Mouse (Mus musculus): ENCODE results near the gene Zfp934.
"Not testable (repeated sequence)": the region's sequence is repeated elsewhere in the genome, so short reads cannot be mapped to it uniquely, and the experiment has no call there.

The Zfp934 gene

DNA sequence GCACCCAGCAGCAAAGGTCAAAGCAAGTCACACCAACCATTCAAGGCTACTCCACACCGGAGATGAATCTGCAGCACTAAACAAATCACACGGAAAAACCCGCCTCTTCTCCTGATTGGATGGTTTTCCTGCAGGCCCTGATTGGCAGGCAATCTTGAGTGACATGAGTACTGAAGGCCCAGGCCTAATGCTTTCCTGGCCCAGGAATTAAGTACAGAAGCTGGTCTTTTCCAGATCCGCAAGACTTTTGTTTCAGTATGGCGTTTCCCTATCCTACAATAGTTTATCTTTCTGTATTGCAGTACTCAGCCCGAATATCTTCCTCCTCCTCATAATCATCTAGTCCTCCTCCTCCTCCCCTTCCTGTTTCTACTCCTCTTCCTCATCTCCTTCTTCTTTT lies at the start of gene Zfp934:
Gene Zfp934, minus strand, starts transcription at position 101 of the 400 bp plus-strand sequence.
- DNase-seq (ENCODE audit: low spot score in 2 of 2), result not testable (repeated sequence)

DNA sequence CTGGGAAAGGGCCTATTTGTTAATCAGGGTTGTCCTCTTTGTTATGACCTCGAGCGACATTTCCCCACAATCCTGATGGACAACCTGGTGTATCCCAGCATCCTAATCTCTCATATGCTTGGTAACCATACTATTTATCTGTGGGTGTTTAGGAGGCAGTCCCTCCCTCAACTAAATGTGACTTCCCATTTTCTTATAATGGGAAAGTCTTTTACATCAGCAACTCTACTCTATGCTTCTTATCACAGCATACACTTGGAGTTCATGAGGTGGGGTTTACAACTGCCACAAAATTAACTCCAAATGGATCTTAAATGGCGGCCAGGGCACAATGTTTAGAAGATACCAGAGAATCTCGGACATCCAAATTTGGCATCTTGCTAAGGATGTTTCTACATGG lies 46.5 kb upstream of the Zfp934 start:
- DNase-seq (ENCODE audit: low spot score in 2 of 2), result not testable (repeated sequence)

DNA sequence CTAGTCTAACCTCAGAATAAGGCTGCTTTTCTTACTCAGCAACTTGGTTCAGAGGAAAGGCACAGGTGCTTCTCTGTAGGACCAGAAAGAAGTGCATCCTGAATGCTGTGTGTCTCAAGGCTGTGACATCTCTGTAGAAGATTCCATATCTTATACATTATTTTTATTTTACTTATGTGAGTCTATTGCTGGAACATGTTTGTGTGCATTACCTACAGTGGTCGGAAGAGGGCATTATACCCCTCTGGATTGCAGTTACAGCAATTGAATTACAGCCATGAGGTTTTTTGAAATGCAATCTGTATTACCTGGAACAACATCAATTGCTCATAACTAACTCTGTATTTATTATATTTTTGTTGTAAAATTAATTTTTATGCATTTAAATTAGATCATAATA lies 9.3 kb downstream of the Zfp934 start:
- DNase-seq (ENCODE audit: low spot score in 2 of 2), result peak in 1 of 2 experiments; percentile 3

DNA sequence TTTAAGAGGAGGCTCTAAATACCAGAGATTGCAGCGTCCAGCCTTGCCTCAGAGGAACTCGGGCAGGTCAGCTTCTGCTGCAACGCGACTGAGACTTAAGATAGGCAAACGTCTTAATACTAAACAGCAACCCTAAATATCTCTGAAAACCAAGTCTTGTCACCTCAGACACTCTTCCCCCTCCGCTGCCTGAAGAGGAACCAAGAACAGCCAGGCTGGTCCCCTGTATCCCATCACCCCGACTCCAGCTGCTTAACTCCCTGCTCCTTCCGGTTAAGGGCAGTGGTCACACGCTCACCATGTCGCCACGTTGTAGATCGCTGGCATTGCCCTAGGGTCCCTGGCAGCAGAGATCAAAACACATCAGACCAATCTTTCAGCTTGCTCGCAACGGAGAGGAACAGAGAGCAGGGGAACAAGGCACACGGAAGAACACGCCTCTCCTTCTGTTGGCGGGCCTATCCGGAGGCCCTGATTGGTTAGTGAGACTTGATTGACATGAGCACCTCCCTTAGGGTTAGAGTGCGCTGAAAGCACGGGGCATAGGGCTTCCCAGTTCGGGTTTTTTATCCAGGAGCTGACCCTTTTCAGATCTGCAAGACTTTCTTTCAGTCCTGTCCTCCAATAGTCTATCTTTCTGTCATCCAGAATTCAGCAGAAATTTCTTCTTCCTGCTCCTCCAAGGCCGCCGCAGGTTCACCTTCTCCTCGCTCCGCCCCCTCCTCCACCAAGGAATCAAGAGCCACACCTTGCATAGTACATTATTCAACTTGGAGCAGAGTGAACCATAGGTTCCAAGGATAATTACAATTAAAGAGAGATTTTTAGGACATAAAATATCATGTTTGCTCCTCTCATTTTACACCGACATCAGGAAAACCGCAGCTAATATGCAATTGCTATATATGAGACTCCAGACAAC lies 12.5 kb downstream of the Zfp934 start, which contains the start of gene Zfp935:
Gene Zfp935, minus strand, starts transcription at position 323 of the 922 bp plus-strand sequence.
- peak; percentile 60 to 65 for DNase-seq (ENCODE audit: low spot score in 2 of 2)

DNA sequence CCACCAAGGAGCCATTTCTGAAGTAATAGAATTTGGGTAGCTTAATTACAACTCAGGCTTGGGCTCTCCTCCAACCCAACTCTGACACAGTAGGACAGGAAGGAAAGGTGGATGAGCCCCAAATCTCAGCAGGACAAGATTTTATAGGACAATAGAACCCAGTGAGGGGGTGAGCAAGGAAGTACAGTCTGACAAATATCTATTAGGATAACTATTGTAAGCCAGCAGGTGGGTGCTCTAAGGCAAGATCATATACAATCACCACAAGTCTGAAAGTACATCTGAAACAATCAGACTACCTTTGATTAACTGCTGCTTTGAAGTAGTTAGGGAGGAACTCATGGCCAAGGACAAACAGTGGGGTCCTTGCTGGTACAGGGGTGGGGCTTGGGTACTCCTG lies 40.9 kb downstream of the Zfp934 start:
- DNase-seq (ENCODE audit: low spot score in 2 of 2), result not testable (repeated sequence)

DNA sequence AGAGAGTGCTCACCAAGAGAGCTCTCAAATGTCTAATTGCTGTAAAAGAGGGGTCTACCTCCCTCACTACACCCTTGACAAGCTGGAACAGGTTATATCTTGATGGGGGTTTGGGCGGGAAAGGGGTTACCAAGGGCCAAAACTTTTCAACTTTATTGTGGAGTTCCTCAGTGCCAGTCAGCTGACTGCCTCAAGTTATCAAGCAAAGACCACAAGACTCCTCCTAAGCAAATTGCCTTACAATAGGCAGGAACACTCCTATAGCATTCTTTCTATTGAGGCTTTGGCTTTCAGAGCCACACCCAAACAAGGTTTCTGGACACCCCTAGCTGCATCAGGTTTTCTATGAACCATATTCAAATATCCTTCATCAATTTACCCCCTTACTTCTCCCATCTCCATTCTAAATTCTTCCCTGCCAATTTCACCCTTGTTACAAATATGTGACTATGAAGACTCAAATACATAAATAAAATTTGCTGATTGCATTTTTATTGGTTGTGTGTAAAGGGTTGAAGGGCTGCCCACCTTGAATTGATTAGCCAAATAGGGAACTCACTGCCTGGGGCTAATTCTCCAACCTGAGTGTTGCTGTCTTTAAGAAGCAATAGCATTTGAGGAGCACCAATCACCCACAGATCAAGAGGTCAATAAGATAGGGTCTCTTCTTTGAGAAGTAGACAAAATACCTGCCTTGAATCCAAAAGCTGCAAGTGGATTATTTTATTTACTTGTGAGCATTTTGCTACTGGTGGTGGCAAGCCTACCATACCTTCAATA lies 60.2 kb downstream of the Zfp934 start:
- DNase-seq (ENCODE audit: low spot score in 2 of 2), result not testable (repeated sequence)

DNA sequence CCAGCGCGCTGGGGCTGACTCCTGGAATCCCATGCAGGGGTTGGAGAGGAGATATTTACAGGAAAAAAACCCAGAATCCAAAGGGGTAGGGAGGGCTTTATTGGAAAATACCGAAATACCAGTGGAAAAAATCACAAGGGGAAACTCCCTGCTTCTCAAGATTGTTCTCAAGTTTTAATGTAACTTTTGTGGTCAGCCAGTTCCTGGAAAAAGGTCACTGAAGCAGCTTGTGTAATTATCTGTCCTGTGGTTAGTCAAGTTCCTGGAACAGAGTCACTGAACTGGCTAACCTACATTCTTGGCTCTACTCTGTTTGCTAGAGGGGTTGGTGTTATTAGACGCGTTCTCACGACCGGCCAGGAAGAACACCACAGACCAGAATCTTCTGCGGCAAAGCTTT lies 98.3 kb downstream of the Zfp934 start:
- DNase-seq (ENCODE audit: low spot score in 2 of 2), result not testable (repeated sequence)

DNA sequence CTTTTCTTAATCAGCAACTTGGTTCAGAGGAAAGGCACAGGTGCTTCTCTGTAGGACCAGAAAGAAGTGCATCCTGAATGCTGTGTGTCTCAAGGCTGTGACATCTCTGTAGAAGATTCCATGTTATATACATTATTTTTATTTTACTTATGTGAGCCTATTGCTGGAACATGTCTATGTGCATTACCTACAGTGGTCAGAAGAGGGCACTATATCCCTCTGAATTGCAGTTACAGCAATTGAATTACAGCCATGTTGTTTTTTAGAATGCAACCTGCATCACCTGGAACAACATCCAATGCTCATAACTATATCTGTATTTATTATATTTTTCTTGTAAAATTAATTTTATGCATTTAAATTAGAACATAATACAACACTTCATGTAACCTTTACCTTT lies 101.1 kb downstream of the Zfp934 start:
- not testable (repeated sequence) for DNase-seq (ENCODE audit: low spot score in 2 of 2)

DNA sequence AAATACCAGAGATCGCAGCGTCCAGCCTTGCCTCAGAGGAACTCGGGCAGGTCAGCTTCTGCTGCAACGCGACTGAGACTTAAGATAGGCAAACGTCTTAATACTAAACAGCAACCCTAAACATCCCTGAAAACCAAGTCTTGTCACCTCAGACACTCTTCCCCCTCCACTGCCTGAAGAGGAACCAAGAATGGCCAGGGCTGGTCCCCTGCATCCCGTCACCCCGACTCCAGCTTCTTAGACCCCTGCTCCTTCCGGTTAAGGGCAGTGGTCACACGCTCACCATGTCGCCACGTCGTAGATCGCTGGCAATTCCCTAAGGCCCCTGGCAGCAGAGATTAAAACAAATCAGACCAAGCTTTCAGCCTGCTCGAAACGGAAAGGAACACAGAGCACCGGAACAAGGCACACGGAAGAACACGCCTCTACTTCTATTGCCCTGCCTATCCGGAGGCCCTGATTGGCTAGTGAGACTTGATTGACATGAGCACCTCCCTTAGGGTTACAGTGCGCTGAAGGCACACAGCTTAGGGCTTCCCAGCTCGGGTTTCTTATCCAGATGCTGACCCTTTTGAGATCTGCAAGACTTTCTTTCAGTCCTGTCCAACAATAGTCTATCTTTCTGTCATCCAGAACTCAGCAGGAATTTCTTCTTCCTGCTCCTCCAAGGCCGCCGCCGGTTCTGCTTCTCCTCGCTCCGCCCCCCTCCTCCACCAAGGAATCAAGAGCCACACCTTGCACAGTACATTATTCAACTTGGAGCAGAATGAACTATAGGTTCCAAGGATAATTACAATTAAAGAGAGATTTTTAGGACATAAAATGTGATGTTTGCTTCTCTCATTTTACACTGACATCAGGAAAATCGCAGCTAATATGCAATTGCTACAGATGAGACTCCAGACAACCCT lies 104.3 kb downstream of the Zfp934 start, which contains the start of gene Gm49359:
Gene Gm49359, minus strand, starts transcription at position 409 of the 911 bp plus-strand sequence.
- peak; percentile 83 to 87 for DNase-seq (ENCODE audit: low spot score in 2 of 2)

Data from frontal cortex, postnatal 14 days (tissue).